Mouse (Mus musculus): ENCODE results near the gene Mid1.
"Not testable (repeated sequence)": the region's sequence is repeated elsewhere in the genome, so short reads cannot be mapped to it uniquely, and the experiment has no call there.

DNA sequence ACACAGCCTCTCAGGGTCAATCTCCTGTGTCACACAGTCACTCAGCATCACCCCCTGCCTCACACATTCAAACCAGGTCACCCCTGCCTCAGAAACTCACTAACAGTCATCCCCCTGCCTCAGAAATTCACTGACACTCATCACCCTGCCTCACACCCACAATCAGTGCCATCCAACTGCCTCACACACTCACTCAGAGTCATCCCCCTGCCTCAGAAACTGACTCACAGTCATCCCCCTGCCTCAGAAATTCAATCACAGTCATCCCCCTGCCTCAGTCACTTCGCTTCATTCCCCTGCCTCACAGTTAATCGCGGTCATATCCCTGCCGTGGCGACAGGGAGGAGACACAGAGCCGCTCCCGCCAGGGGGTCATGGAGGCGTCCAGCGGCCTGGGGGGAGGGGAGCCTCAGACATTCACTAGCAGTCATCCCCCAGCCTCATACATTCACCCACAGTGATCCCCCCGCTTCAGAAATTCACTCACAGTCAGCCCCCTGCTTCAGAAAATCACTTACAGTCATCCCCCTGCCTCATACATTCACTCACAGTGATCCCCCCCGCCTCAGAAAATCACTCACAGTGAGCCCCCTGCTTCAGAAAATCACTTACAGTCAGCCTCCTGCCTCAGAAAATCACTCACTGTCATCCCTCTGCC is 314.4 kb downstream of the Mid1 start:
- TF ChIP-seq CTCF (IDR thresholded peaks at IDR 0.05; ENCODE audit: low read depth, low read length); POLR2A (IDR thresholded peaks at IDR 0.05; ENCODE audit: extremely low read depth, insufficient read depth, low read length): not testable (repeated sequence)
